Mouse (Mus musculus): ENCODE results near the gene Wfdc3. TPM values are rescaled to one million over a fixed set of nuclear protein-coding genes. Genes with fewer than 3 reads are reported as not detected.

Wfdc3 gene
- total RNA-seq, 2 experiments from 2014 or later = not detected

Other genes with a start within 250 kb of the Wfdc3 start
- 76.4 and 89.3 TPM in 2 replicates for gene Pigt, start 248.4 kb downstream of the Wfdc3 start, total RNA-seq (2014; fragmentation: Nextera tagmentation)
- gene Pigt, start 248.4 kb downstream of the Wfdc3 start, total RNA-seq (2017) = 16.3 and 36.6 TPM in 2 replicates
- not detected in 2 replicates for gene Wfdc2, start 183.5 kb downstream of the Wfdc3 start, total RNA-seq (2014; fragmentation: Nextera tagmentation)
- gene Wfdc2, start 183.5 kb downstream of the Wfdc3 start, total RNA-seq (2017) = not detected in 2 replicates
- not detected in 2 replicates for gene Spint3, start 172.5 kb downstream of the Wfdc3 start, total RNA-seq (2014; fragmentation: Nextera tagmentation)
- not detected in 2 replicates for gene Spint3, start 172.5 kb downstream of the Wfdc3 start, total RNA-seq (2017)
- gene Wfdc6a, start 160.5 kb downstream of the Wfdc3 start, total RNA-seq (2014; fragmentation: Nextera tagmentation) = not detected in 2 replicates
- not detected in 2 replicates for gene Wfdc6a, start 160.5 kb downstream of the Wfdc3 start, total RNA-seq (2017)
- not detected in 2 replicates for gene Eppin, start 152.3 kb downstream of the Wfdc3 start, total RNA-seq (2014; fragmentation: Nextera tagmentation)
- not detected in 2 replicates for gene Eppin, start 152.3 kb downstream of the Wfdc3 start, total RNA-seq (2017)
- gene Wfdc6b, start 132.4 kb downstream of the Wfdc3 start, total RNA-seq (2014; fragmentation: Nextera tagmentation) = not detected in 2 replicates
- not detected in 2 replicates for gene Wfdc6b, start 132.4 kb downstream of the Wfdc3 start, total RNA-seq (2017)
- not detected in 2 replicates for gene Wfdc8, start 132.3 kb downstream of the Wfdc3 start, total RNA-seq (2014; fragmentation: Nextera tagmentation)
- not detected in 2 replicates for gene Wfdc8, start 132.3 kb downstream of the Wfdc3 start, total RNA-seq (2017)
- gene Wfdc16, start 107.1 kb downstream of the Wfdc3 start, total RNA-seq (2014; fragmentation: Nextera tagmentation) = not detected in 2 replicates
- not detected in 2 replicates for gene Wfdc16, start 107.1 kb downstream of the Wfdc3 start, total RNA-seq (2017)
- not detected in 2 replicates for gene Wfdc10, start 89.9 kb downstream of the Wfdc3 start, total RNA-seq (2014; fragmentation: Nextera tagmentation)
- not detected in 2 replicates for gene Wfdc10, start 89.9 kb downstream of the Wfdc3 start, total RNA-seq (2017)
- gene Wfdc9, start 89.3 kb downstream of the Wfdc3 start, total RNA-seq (2014; fragmentation: Nextera tagmentation) = not detected in 2 replicates
- gene Wfdc9, start 89.3 kb downstream of the Wfdc3 start, total RNA-seq (2017) = not detected in 2 replicates
- not detected in 2 replicates for gene Wfdc11, start 71.8 kb downstream of the Wfdc3 start, total RNA-seq (2014; fragmentation: Nextera tagmentation)
- gene Wfdc11, start 71.8 kb downstream of the Wfdc3 start, total RNA-seq (2017) = not detected in 2 replicates
- not detected in 2 replicates for gene Wfdc13, start 60.8 kb downstream of the Wfdc3 start, total RNA-seq (2014; fragmentation: Nextera tagmentation)
- gene Wfdc13, start 60.8 kb downstream of the Wfdc3 start, total RNA-seq (2017) = not detected in 2 replicates
- gene Spint4, start 47.4 kb downstream of the Wfdc3 start, total RNA-seq (2014; fragmentation: Nextera tagmentation) = not detected in 2 replicates
- not detected in 2 replicates for gene Spint4, start 47.4 kb downstream of the Wfdc3 start, total RNA-seq (2017)
- not detected in 2 replicates for gene Spint5, start 30.6 kb downstream of the Wfdc3 start, total RNA-seq (2014; fragmentation: Nextera tagmentation)
- gene Spint5, start 30.6 kb downstream of the Wfdc3 start, total RNA-seq (2017) = not detected in 2 replicates
- 28.7 and 37.2 TPM in 2 replicates for gene Dnttip1, start 52 bp upstream of the Wfdc3 start, total RNA-seq (2014; fragmentation: Nextera tagmentation)
- gene Dnttip1, start 52 bp upstream of the Wfdc3 start, total RNA-seq (2017) = 24.5 and 26.2 TPM in 2 replicates
- 194 and 207 TPM in 2 replicates for gene Ube2c, start 24.0 kb upstream of the Wfdc3 start, total RNA-seq (2014; fragmentation: Nextera tagmentation)
- 90.6 and 159 TPM in 2 replicates for gene Ube2c, start 24.0 kb upstream of the Wfdc3 start, total RNA-seq (2017)
- not detected in 2 replicates for gene Tnnc2, start 34.0 kb upstream of the Wfdc3 start, total RNA-seq (2014; fragmentation: Nextera tagmentation)
- gene Tnnc2, start 34.0 kb upstream of the Wfdc3 start, total RNA-seq (2017) = not detected in 2 replicates
- 0.11 and 7.6 TPM in 2 replicates for gene Snx21, start 39.9 kb upstream of the Wfdc3 start, total RNA-seq (2014; fragmentation: Nextera tagmentation)
- gene Snx21, start 39.9 kb upstream of the Wfdc3 start, total RNA-seq (2017) = 0.33 TPM in 1 of 2 replicates, not detected in the other
- 15.5 and 26.4 TPM in 2 replicates for gene Acot8, start 59.0 kb upstream of the Wfdc3 start, total RNA-seq (2014; fragmentation: Nextera tagmentation)
- gene Acot8, start 59.0 kb upstream of the Wfdc3 start, total RNA-seq (2017) = 10.1 and 17.6 TPM in 2 replicates
- 6.8 and 6.9 TPM in 2 replicates for gene Zswim3, start 59.2 kb upstream of the Wfdc3 start, total RNA-seq (2014; fragmentation: Nextera tagmentation)
- gene Zswim3, start 59.2 kb upstream of the Wfdc3 start, total RNA-seq (2017) = 1.8 and 4.4 TPM in 2 replicates
- 11.0 and 14.2 TPM in 2 replicates for gene Zswim1, start 76.8 kb upstream of the Wfdc3 start, total RNA-seq (2014; fragmentation: Nextera tagmentation)
- gene Zswim1, start 76.8 kb upstream of the Wfdc3 start, total RNA-seq (2017) = 2.5 and 3.3 TPM in 2 replicates
- gene Spata25, start 82.6 kb upstream of the Wfdc3 start, total RNA-seq (2014; fragmentation: Nextera tagmentation) = not detected in 2 replicates
- not detected in 2 replicates for gene Spata25, start 82.6 kb upstream of the Wfdc3 start, total RNA-seq (2017)
- 63.5 and 87.0 TPM in 2 replicates for gene Ctsa, start 86.9 kb upstream of the Wfdc3 start, total RNA-seq (2014; fragmentation: Nextera tagmentation)
- 40.0 and 58.0 TPM in 2 replicates for gene Ctsa, start 86.9 kb upstream of the Wfdc3 start, total RNA-seq (2017)
- gene Neurl2, start 87.5 kb upstream of the Wfdc3 start, total RNA-seq (2014; fragmentation: Nextera tagmentation) = 0.26 and 1.8 TPM in 2 replicates
- gene Neurl2, start 87.5 kb upstream of the Wfdc3 start, total RNA-seq (2017) = 2.3 TPM in 1 of 2 replicates, not detected in the other
- gene Pltp, start 111.8 kb upstream of the Wfdc3 start, total RNA-seq (2014; fragmentation: Nextera tagmentation) = not detected in 2 replicates
- not detected in 2 replicates for gene Pltp, start 111.8 kb upstream of the Wfdc3 start, total RNA-seq (2017)
- 59.0 and 61.7 TPM in 2 replicates for gene Pcif1, start 133.4 kb upstream of the Wfdc3 start, total RNA-seq (2014; fragmentation: Nextera tagmentation)
- gene Pcif1, start 133.4 kb upstream of the Wfdc3 start, total RNA-seq (2017) = 13.2 and 16.3 TPM in 2 replicates
- 23.5 and 27.2 TPM in 2 replicates for gene Zfp335, start 165.8 kb upstream of the Wfdc3 start, total RNA-seq (2014; fragmentation: Nextera tagmentation)
- 5.8 and 8.6 TPM in 2 replicates for gene Zfp335, start 165.8 kb upstream of the Wfdc3 start, total RNA-seq (2017)
- gene Mmp9, start 194.8 kb upstream of the Wfdc3 start, total RNA-seq (2014; fragmentation: Nextera tagmentation) = 7.1 TPM in 1 of 2 replicates, not detected in the other
- gene Mmp9, start 194.8 kb upstream of the Wfdc3 start, total RNA-seq (2017) = 0.65 and 2.0 TPM in 2 replicates
- gene Slc12a5, start 214.9 kb upstream of the Wfdc3 start, total RNA-seq (2014; fragmentation: Nextera tagmentation) = 0.35 TPM in 1 of 2 replicates, not detected in the other
- 0.34 and 0.61 TPM in 2 replicates for gene Slc12a5, start 214.9 kb upstream of the Wfdc3 start, total RNA-seq (2017)

Measured in megakaryocyte-erythroid progenitor cell, adult 5-6 weeks (primary cell).